Mouse (Mus musculus): ENCODE results near the gene Slc17a8.

GRCm38 (mm10) chr10:89527054-89527453 is 94.0 kb downstream of the Slc17a8 start:
- TF ChIP-seq POLR2A (IDR thresholded peaks at IDR 0.05; ENCODE audit: control insufficient read depth, extremely low read depth, insufficient read depth, low read length, poor library complexity) (no peak), CTCF (IDR thresholded peaks at IDR 0.05; ENCODE audit: borderline replicate concordance, control insufficient read depth, extremely low read depth, insufficient read depth, low read length, poor library complexity) (no peak)
